ENCODE assay signal across 12 mouse cellular contexts in the genomic region with DNA sequence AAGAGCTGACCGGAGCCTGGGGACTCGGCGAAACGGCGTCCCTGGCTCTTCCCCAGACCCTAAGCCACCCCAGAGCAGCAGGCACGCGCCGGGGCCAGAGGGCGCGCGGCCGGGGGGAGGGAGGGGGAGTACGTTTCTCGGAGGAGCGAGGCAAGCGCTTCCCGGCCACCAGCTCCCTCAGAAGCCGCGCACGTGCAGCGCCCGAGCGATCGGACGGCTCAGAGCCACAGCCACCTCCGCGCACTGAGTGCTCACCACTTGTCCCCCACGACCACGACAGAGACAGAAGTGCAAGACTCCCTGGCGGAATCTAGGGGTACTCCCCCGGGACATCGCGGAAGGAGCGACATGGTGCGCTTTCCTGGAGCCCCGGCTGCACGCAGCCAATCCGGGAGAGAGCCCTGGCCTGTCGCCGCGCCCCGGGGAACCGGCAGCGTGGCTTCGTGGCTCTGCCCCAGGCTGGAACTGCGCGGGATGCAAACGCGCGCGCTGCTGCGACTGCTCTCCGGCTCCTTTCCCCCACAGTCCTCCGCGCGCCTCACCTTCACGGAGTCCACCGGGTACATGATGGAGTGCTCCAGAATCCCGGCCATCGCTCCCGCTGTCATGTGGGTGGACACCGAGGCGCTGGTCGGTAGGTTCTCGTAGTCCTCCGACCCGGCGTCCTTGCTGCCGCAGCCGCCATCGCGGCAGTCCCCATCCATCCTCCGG. TPM values are rescaled to one million over a fixed set of nuclear protein-coding genes. Genes with fewer than 3 reads are reported as not detected.
DNase-seq lines count a peak whose midpoint lies in the region; ATAC-seq and TF ChIP-seq lines count a peak whose summit lies in the region.
"Not testable (repeated sequence)": the region's sequence is repeated elsewhere in the genome, so short reads cannot be mapped to it uniquely, and the experiment has no call there.
"Had no signal": no experiment of that assay in that cellular context is flagged by ENCODE, and none has a peak within 500 bp of the region (broad histone marks: within the 10 kb centered on the region; RNA-seq: fewer than 3 reads in every experiment).

No protein-coding gene starts in this region.

- not testable (repeated sequence) for H3K9ac ChIP-seq in forebrain, embryonic 14.5 days (ENCODE audit: low read length); heart, embryonic 15.5 days; limb, embryonic 12.5 days (replicated peaks); lung, postnatal 0 days (replicated peaks; ENCODE audit: low read depth); midbrain, postnatal 0 days (replicated peaks; ENCODE audit: low read length, poor library complexity, severe bottlenecking)

- not testable (repeated sequence) for H3K4me1 ChIP-seq in forebrain, embryonic 14.5 days (ENCODE audit: control insufficient read depth, insufficient read depth, low read length); heart, embryonic 15.5 days (replicated peaks); limb, embryonic 12.5 days (replicated peaks); lung, postnatal 0 days (ENCODE audit: insufficient read depth, low read depth, low read length); midbrain, postnatal 0 days (ENCODE audit: insufficient read depth, low read length)

- WGBS in forebrain, embryonic 14.5 days, result no CpG with 5 or more reads among the region's 73 CpGs
- no CpG with 5 or more reads among the region's 73 CpGs for WGBS in heart, embryonic 15.5 days
- no CpG with 5 or more reads among the region's 73 CpGs for WGBS in limb, embryonic 12.5 days
- WGBS in lung, postnatal 0 days, result no CpG with 5 or more reads among the region's 73 CpGs
- WGBS in midbrain, postnatal 0 days, result no CpG with 5 or more reads among the region's 73 CpGs

- not testable (repeated sequence) for H3K4me3 ChIP-seq in forebrain, embryonic 14.5 days (ENCODE audit: low read depth, low read length); heart, embryonic 15.5 days; limb, embryonic 12.5 days (replicated peaks); lung, postnatal 0 days (ENCODE audit: low read depth, low read length); midbrain, postnatal 0 days (ENCODE audit: low read depth, low read length)

- not testable (repeated sequence) for H3K27ac ChIP-seq in forebrain, embryonic 14.5 days (ENCODE audit: low read depth, low read length); heart, embryonic 15.5 days; limb, embryonic 12.5 days; lung, postnatal 0 days (ENCODE audit: low read length); midbrain, postnatal 0 days (ENCODE audit: low read depth, low read length)

- not testable (repeated sequence) for H3K36me3 ChIP-seq in forebrain, embryonic 14.5 days (ENCODE audit: control insufficient read depth, insufficient read depth, low read length); heart, embryonic 15.5 days; limb, embryonic 12.5 days; lung, postnatal 0 days (ENCODE audit: insufficient read depth, low read length); midbrain, postnatal 0 days (ENCODE audit: insufficient read depth, low read length)

- not testable (repeated sequence) for DNase-seq in forebrain, embryonic 14.5 days (ENCODE audit: low spot score); lung, postnatal 0 days (ENCODE audit: low spot score); midbrain, postnatal 0 days (ENCODE audit: low spot score)

- not testable (repeated sequence) for TF ChIP-seq EP300 in lung, postnatal 0 days (IDR thresholded peaks at IDR 0.05)

- not testable (repeated sequence) for TF ChIP-seq CTCF in lung, postnatal 0 days (IDR thresholded peaks at IDR 0.05); midbrain, postnatal 0 days (IDR thresholded peaks at IDR 0.05)

- peak; percentile 39 for ATAC-seq in cerebellum, adult (ENCODE audit: insufficient number of reproducible peaks, low FRiP score, low TSS enrichment)
- peak; percentile 78 for ATAC-seq in forebrain, embryonic 14.5 days
- peak; percentile 62 for ATAC-seq in heart, embryonic 15.5 days (replicated peaks; ENCODE audit: insufficient number of reproducible peaks, insufficient read depth, low FRiP score, low read depth)
- ATAC-seq in inflammation-experienced regulatory T-cells, adult 6 months, result peak; percentile 35
- peak; percentile 79 for ATAC-seq in limb, embryonic 12.5 days (ENCODE audit: insufficient number of reproducible peaks, insufficient read depth, low FRiP score, low TSS enrichment, low read depth)
- peak; percentile 42 for ATAC-seq in lung, postnatal 0 days
- peak; percentile 59 for ATAC-seq in midbrain, postnatal 0 days (ENCODE audit: low FRiP score)

- not testable (repeated sequence) for H3K9me3 ChIP-seq in forebrain, embryonic 14.5 days (replicated peaks; ENCODE audit: control insufficient read depth, low read length); heart, embryonic 15.5 days (replicated peaks); limb, embryonic 12.5 days; lung, postnatal 0 days (ENCODE audit: low read length); midbrain, postnatal 0 days (ENCODE audit: low read length)

- H3K4me2 ChIP-seq in forebrain, embryonic 14.5 days (ENCODE audit: low read length); heart, embryonic 15.5 days; limb, embryonic 12.5 days; lung, postnatal 0 days (replicated peaks; ENCODE audit: low read depth, low read length); midbrain, postnatal 0 days (ENCODE audit: low read depth, low read length, poor library complexity, severe bottlenecking): not testable (repeated sequence)

- not testable (repeated sequence) for H3K27me3 ChIP-seq in forebrain, embryonic 14.5 days (replicated peaks; ENCODE audit: control insufficient read depth, insufficient read depth, low read length); heart, embryonic 15.5 days; limb, embryonic 12.5 days; lung, postnatal 0 days (replicated peaks; ENCODE audit: insufficient read depth, low read length); midbrain, postnatal 0 days (ENCODE audit: insufficient read depth, low read length)

RNA-seq across cellular contexts. Expression of a gene that starts 0.6 kb away (rescaled TPM):
- not detected in 2 replicates for polyA plus RNA-seq in forebrain, embryonic 14.5 days (2014; fragmentation: Nextera tagmentation; extraction: Ambion mirVana)
- not detected in 2 replicates for polyA plus RNA-seq in heart, embryonic 15.5 days (2015; fragmentation: Nextera tagmentation; extraction: Ambion mirVana)
- polyA plus RNA-seq in inflammation-experienced regulatory T-cells, adult 6 months (2017; shearing (Covaris generic)), result 1 to 10 TPM in 1 of 3 experiments, not detected in 2; 1.3 TPM
- polyA plus RNA-seq in limb, embryonic 12.5 days (2016; fragmentation: Nextera tagmentation; extraction: Ambion mirVana), result not detected in 2 replicates
- not detected in 2 replicates for polyA plus RNA-seq in lung, postnatal 0 days (2015; fragmentation: Nextera tagmentation; extraction: Ambion mirVana)
- total RNA-seq in midbrain, postnatal 0 days (2014; rRNA removed), result not detected in 2 replicates
- not detected in 2 replicates for polyA plus RNA-seq in midbrain, postnatal 0 days (2015; fragmentation: Nextera tagmentation; extraction: Ambion mirVana)
- polyA plus RNA-seq: hindbrain, embryonic 10.5 days had no signal

RNA-seq across cellular contexts. Expression of a gene that starts 9.8 kb away (rescaled TPM):
- polyA plus RNA-seq in forebrain, embryonic 14.5 days (2014; fragmentation: Nextera tagmentation; extraction: Ambion mirVana), result not detected in 2 replicates
- not detected in 2 replicates for polyA plus RNA-seq in heart, embryonic 15.5 days (2015; fragmentation: Nextera tagmentation; extraction: Ambion mirVana)
- not detected for polyA plus RNA-seq in inflammation-experienced regulatory T-cells, adult 6 months (2017; shearing (Covaris generic))
- polyA plus RNA-seq in limb, embryonic 12.5 days (2016; fragmentation: Nextera tagmentation; extraction: Ambion mirVana), result not detected in 2 replicates
- polyA plus RNA-seq in lung, postnatal 0 days (2015; fragmentation: Nextera tagmentation; extraction: Ambion mirVana), result not detected in 2 replicates
- total RNA-seq in midbrain, postnatal 0 days (2014; rRNA removed), result not detected in 2 replicates
- not detected in 2 replicates for polyA plus RNA-seq in midbrain, postnatal 0 days (2015; fragmentation: Nextera tagmentation; extraction: Ambion mirVana)
- total RNA-seq: gastrocnemius, adult 2 months; heart, adult 2 months; layer of hippocampus, postnatal 10 days; left cerebral cortex, postnatal 14 days had no signal

RNA-seq across cellular contexts. Expression of a gene that starts 52.6 kb away (rescaled TPM):
- polyA plus RNA-seq in forebrain, embryonic 14.5 days (2014; fragmentation: Nextera tagmentation; extraction: Ambion mirVana), result 8.7 and 9.6 TPM in 2 replicates
- 15.5 and 19.1 TPM in 2 replicates for polyA plus RNA-seq in heart, embryonic 15.5 days (2015; fragmentation: Nextera tagmentation; extraction: Ambion mirVana)
- polyA plus RNA-seq in inflammation-experienced regulatory T-cells, adult 6 months (2017; shearing (Covaris generic)), result 1 to 10 TPM; 4.6 to 6.7 (median 5.1) TPM
- 10.8 and 11.4 TPM in 2 replicates for polyA plus RNA-seq in limb, embryonic 12.5 days (2016; fragmentation: Nextera tagmentation; extraction: Ambion mirVana)
- 9.0 and 9.7 TPM in 2 replicates for polyA plus RNA-seq in lung, postnatal 0 days (2015; fragmentation: Nextera tagmentation; extraction: Ambion mirVana)
- total RNA-seq in midbrain, postnatal 0 days (2014; rRNA removed), result 16.2 and 16.6 TPM in 2 replicates
- 12.8 and 13.9 TPM in 2 replicates for polyA plus RNA-seq in midbrain, postnatal 0 days (2015; fragmentation: Nextera tagmentation; extraction: Ambion mirVana)
